Mouse (Mus musculus): ENCODE results near the gene Aco2. TPM values are rescaled to one million over a fixed set of nuclear protein-coding genes. Genes with fewer than 3 reads are reported as not detected.

Aco2 gene
- polyA plus RNA-seq, 1 experiment from 2014 or later, result 200 TPM

GRCm38 (mm10) chr15:81956457-81956856 lies 84.3 kb downstream of the Aco2 start:
- H3K36me3 ChIP-seq (ENCODE audit: control insufficient read depth, insufficient read depth, low read length), result 0 out of 2 replicates have a peak, but pooled peaks cover 4% of the 10 kb centered on the region
- no peak overlapping the region for H3K9ac ChIP-seq (ENCODE audit: low read length)
- H3K4me1 ChIP-seq (ENCODE audit: control insufficient read depth, insufficient read depth, low read length), result no peaks in the 10 kb centered on the region
- H3K4me2 ChIP-seq (ENCODE audit: low read depth, low read length), result no peak overlapping the region
- no peak overlapping the region for H3K27ac ChIP-seq (ENCODE audit: low read length)
- no peaks in the 10 kb centered on the region for H3K9me3 ChIP-seq (replicated peaks; ENCODE audit: control insufficient read depth, low read length)
- no peak for ATAC-seq (ENCODE audit: insufficient read depth, low FRiP score)
- H3K4me3 ChIP-seq (replicated peaks; ENCODE audit: low read length), result no peak overlapping the region
- 65% methylated on average over 8 of the region's 8 CpGs for WGBS
- no peaks in the 10 kb centered on the region for H3K27me3 ChIP-seq (ENCODE audit: control insufficient read depth, insufficient read depth, low read length)

GRCm38 (mm10) chr15:81957598-81957997 lies 85.5 kb downstream of the Aco2 start:
- Histone ChIP-seq H3K36me3 (ENCODE audit: control insufficient read depth, insufficient read depth, low read length) (0 out of 2 replicates have a peak, but pooled peaks cover 4% of the 10 kb centered on the region), H3K27me3 (ENCODE audit: control insufficient read depth, insufficient read depth, low read length) (no peaks in the 10 kb centered on the region), H3K4me1 (ENCODE audit: control insufficient read depth, insufficient read depth, low read length) (no peaks in the 10 kb centered on the region), H3K4me3 (replicated peaks; ENCODE audit: low read length) (no peak overlapping the region), H3K27ac (ENCODE audit: low read length) (no peak overlapping the region), H3K9ac (ENCODE audit: low read length) (no peak overlapping the region), H3K4me2 (ENCODE audit: low read depth, low read length) (no peak overlapping the region), H3K9me3 (replicated peaks; ENCODE audit: control insufficient read depth, low read length) (no peaks in the 10 kb centered on the region)
- ATAC-seq (ENCODE audit: insufficient read depth, low FRiP score), result no peak
- 80% methylated on average over 11 of the region's 11 CpGs for WGBS

GRCm38 (mm10) chr15:81958906-81959305 lies 86.8 kb downstream of the Aco2 start:
- Histone ChIP-seq H3K36me3 (ENCODE audit: control insufficient read depth, insufficient read depth, low read length) (0 out of 2 replicates have a peak, but pooled peaks cover 4% of the 10 kb centered on the region), H3K4me1 (ENCODE audit: control insufficient read depth, insufficient read depth, low read length) (no peaks in the 10 kb centered on the region), H3K4me3 (replicated peaks; ENCODE audit: low read length) (no peak overlapping the region), H3K4me2 (ENCODE audit: low read depth, low read length) (no peak overlapping the region), H3K9ac (ENCODE audit: low read length) (0 out of 2 replicates have a peak overlapping the region, but pooled peaks have one; percentile 0), H3K27me3 (ENCODE audit: control insufficient read depth, insufficient read depth, low read length) (no peaks in the 10 kb centered on the region), H3K9me3 (replicated peaks; ENCODE audit: control insufficient read depth, low read length) (no peaks in the 10 kb centered on the region), H3K27ac (ENCODE audit: low read length) (no peak overlapping the region)
- 86% methylated on average over 3 of the region's 3 CpGs for WGBS
- ATAC-seq (ENCODE audit: insufficient read depth, low FRiP score), result no peak

- under 1% methylated on average over 76 of the region's 77 CpGs for WGBS
- peak; percentile 98 for ATAC-seq (ENCODE audit: insufficient read depth, low FRiP score)
- H3K27ac ChIP-seq (ENCODE audit: low read length), result peak within 1 kb of the TSS; percentile 87
- peak within 1 kb of the TSS; percentile 100 for H3K4me2 ChIP-seq (ENCODE audit: low read depth, low read length)
- H3K36me3 ChIP-seq (ENCODE audit: control insufficient read depth, insufficient read depth, low read length), result no peaks in the 10 kb centered on the region
- H3K9me3 ChIP-seq (replicated peaks; ENCODE audit: control insufficient read depth, low read length), result no peaks in the 10 kb centered on the region
- H3K9ac ChIP-seq (ENCODE audit: low read length), result peak within 1 kb of the TSS; percentile 83
- H3K4me1 ChIP-seq (ENCODE audit: control insufficient read depth, insufficient read depth, low read length), result no peaks in the 10 kb centered on the region
- peak within 1 kb of the TSS; percentile 76 for H3K4me3 ChIP-seq (replicated peaks; ENCODE audit: low read length)
- no peaks in the 10 kb centered on the region for H3K27me3 ChIP-seq (ENCODE audit: control insufficient read depth, insufficient read depth, low read length)
Observed at GRCm38 (mm10) chr15:81960171-81961077, 88.3 kb downstream of the Aco2 start, which contains the start of gene Pmm1. TSS of gene Pmm1 (minus strand) at chr15:81960930.

GRCm38 (mm10) chr15:81961078-81961451 lies 89.0 kb downstream of the Aco2 start:
- H3K4me2 ChIP-seq (ENCODE audit: low read depth, low read length), result peak overlapping the region; percentile 100
- H3K9me3 ChIP-seq (replicated peaks; ENCODE audit: control insufficient read depth, low read length), result no peaks in the 10 kb centered on the region
- no peak for ATAC-seq (ENCODE audit: insufficient read depth, low FRiP score)
- no peaks in the 10 kb centered on the region for H3K4me1 ChIP-seq (ENCODE audit: control insufficient read depth, insufficient read depth, low read length)
- under 1% methylated on average over 8 of the region's 8 CpGs for WGBS
- H3K9ac ChIP-seq (ENCODE audit: low read length), result peak overlapping the region; percentile 43; the same call in 1 of the 2 replicates
- H3K4me3 ChIP-seq (replicated peaks; ENCODE audit: low read length), result peak overlapping the region; percentile 76
- H3K27me3 ChIP-seq (ENCODE audit: control insufficient read depth, insufficient read depth, low read length), result no peaks in the 10 kb centered on the region
- H3K36me3 ChIP-seq (ENCODE audit: control insufficient read depth, insufficient read depth, low read length), result no peaks in the 10 kb centered on the region
- H3K27ac ChIP-seq (ENCODE audit: low read length), result no peak overlapping the region

GRCm38 (mm10) chr15:81964262-81964661 lies 92.2 kb downstream of the Aco2 start:
- whole genome bisulfite sequencing, result 29% methylated on average over 1 of the region's 1 CpGs
- ATAC-seq (ENCODE audit: insufficient read depth, low FRiP score), result no peak
- no peak overlapping the region for H3K4me2 ChIP-seq (ENCODE audit: low read depth, low read length)
- H3K4me3 ChIP-seq (replicated peaks; ENCODE audit: low read length), result no peak overlapping the region
- no peak overlapping the region for H3K9ac ChIP-seq (ENCODE audit: low read length)
- H3K36me3 ChIP-seq (ENCODE audit: control insufficient read depth, insufficient read depth, low read length), result no peaks in the 10 kb centered on the region
- no peaks in the 10 kb centered on the region for H3K4me1 ChIP-seq (ENCODE audit: control insufficient read depth, insufficient read depth, low read length)
- no peaks in the 10 kb centered on the region for H3K27me3 ChIP-seq (ENCODE audit: control insufficient read depth, insufficient read depth, low read length)
- H3K9me3 ChIP-seq (replicated peaks; ENCODE audit: control insufficient read depth, low read length), result no peaks in the 10 kb centered on the region
- H3K27ac ChIP-seq (ENCODE audit: low read length), result no peak overlapping the region

Other genes starting within 250 kb of the Aco2 start
- 19.0 and 20.5 TPM in 2 replicates for gene L3mbtl2, start 208.4 kb upstream of the Aco2 start, polyA plus RNA-seq (2015; fragmentation: Nextera tagmentation; extraction: Ambion mirVana)
- 2.2 and 2.7 TPM in 2 replicates for gene Chadl, start 175.0 kb upstream of the Aco2 start, polyA plus RNA-seq (2015; fragmentation: Nextera tagmentation; extraction: Ambion mirVana)
- 21.5 and 23.9 TPM in 2 replicates for gene Zc3h7b, start 127.3 kb upstream of the Aco2 start, polyA plus RNA-seq (2015; fragmentation: Nextera tagmentation; extraction: Ambion mirVana)
- gene Rangap1, start 126.8 kb upstream of the Aco2 start, polyA plus RNA-seq (2015; fragmentation: Nextera tagmentation; extraction: Ambion mirVana), result 95.8 and 98.5 TPM in 2 replicates
- 21.0 and 24.6 TPM in 2 replicates for gene Tef, start 69.9 kb upstream of the Aco2 start, polyA plus RNA-seq (2015; fragmentation: Nextera tagmentation; extraction: Ambion mirVana)
- 30.0 and 31.7 TPM in 2 replicates for gene Tob2, start 13.5 kb upstream of the Aco2 start, polyA plus RNA-seq (2015; fragmentation: Nextera tagmentation; extraction: Ambion mirVana)
- gene Phf5a, start 398 bp upstream of the Aco2 start, polyA plus RNA-seq (2015; fragmentation: Nextera tagmentation; extraction: Ambion mirVana), result 112 and 120 TPM in 2 replicates
- gene Polr3h, start 53.9 kb downstream of the Aco2 start, polyA plus RNA-seq (2015; fragmentation: Nextera tagmentation; extraction: Ambion mirVana), result 58.6 and 70.1 TPM in 2 replicates
- gene Csdc2, start 64.5 kb downstream of the Aco2 start, polyA plus RNA-seq (2015; fragmentation: Nextera tagmentation; extraction: Ambion mirVana), result 17.1 and 18.2 TPM in 2 replicates
- 31.5 and 32.9 TPM in 2 replicates for gene Pmm1, start 88.6 kb downstream of the Aco2 start, polyA plus RNA-seq (2015; fragmentation: Nextera tagmentation; extraction: Ambion mirVana)
- gene 1700029P11Rik, start 108.2 kb downstream of the Aco2 start, polyA plus RNA-seq (2015; fragmentation: Nextera tagmentation; extraction: Ambion mirVana), result not detected in 2 replicates
- 71.9 and 72.2 TPM in 2 replicates for gene Xrcc6, start 115.5 kb downstream of the Aco2 start, polyA plus RNA-seq (2015; fragmentation: Nextera tagmentation; extraction: Ambion mirVana)
- gene Desi1, start 161.6 kb downstream of the Aco2 start, polyA plus RNA-seq (2015; fragmentation: Nextera tagmentation; extraction: Ambion mirVana), result 18.6 and 19.8 TPM in 2 replicates
- gene Snu13, start 175.3 kb downstream of the Aco2 start, polyA plus RNA-seq (2015; fragmentation: Nextera tagmentation; extraction: Ambion mirVana), result 209 and 251 TPM in 2 replicates
- not detected in 2 replicates for gene 4930407I10Rik, start 186.8 kb downstream of the Aco2 start, polyA plus RNA-seq (2015; fragmentation: Nextera tagmentation; extraction: Ambion mirVana)
- 0.03 TPM in 1 of 2 replicates, not detected in the other for gene Mei1, start 197.7 kb downstream of the Aco2 start, polyA plus RNA-seq (2015; fragmentation: Nextera tagmentation; extraction: Ambion mirVana)